Mouse (Mus musculus) spleen, adult 18-20 months (tissue): Measurements from ENCODE around the gene Grin2d.

Source experiments
- DNase-seq, 2 experiments: peaks; one replicate each; pipeline ENCODE4 v3.0.0; 2022; ENCODE audit warnings: mixed read lengths in 2 of 2

The Grin2d gene

GRCm38 (mm10) chr7:45782271-45782670, 95.9 kb downstream of the Grin2d start:
- DNase-seq = no peak
